Mouse (Mus musculus) ES-Bruce4 (cell line): ENCODE results near the gene Olfr1046.

Experiments used
- CTCF ChIP-seq: IDR thresholded peaks from one replicate; pipeline ENCODE4 v1.8.1; 2011; ENCODE audit warnings: low read depth, low read length
- EP300 ChIP-seq: IDR thresholded peaks from 2 replicates; pipeline ENCODE4 v1.6.1; 2011; ENCODE audit warnings: low read depth, low read length; ENCODE audit not compliant: insufficient read depth
- POLR2A ChIP-seq: IDR thresholded peaks from one replicate; pipeline ENCODE4 v1.8.1; 2011; ENCODE audit warnings: low read length; ENCODE audit not compliant: insufficient read depth

DNA sequence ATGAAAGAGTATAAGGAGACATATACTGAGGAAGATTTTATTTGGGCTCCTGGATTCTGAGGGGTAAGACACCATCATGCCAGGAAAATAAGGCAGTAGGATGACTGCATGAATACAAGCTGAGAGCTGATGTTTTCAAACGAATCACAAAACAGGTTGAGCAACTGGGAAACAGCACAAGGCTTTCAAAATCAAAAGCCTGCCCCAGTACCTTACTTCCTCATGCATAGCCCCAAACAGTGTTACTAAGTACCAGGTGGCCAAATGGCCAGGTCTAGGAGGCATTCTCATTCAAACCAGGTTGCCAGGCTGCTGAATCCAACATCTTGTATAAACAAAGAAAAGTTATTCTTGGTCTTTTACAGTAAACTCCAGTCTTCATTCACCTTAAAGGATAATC is 23.3 kb downstream of the Olfr1046 start:
- TF ChIP-seq POLR2A (no peak), CTCF (no peak), EP300 (no peak)
